Mouse (Mus musculus) heart, postnatal 0 days (tissue): ENCODE measurements around the gene Robo1.

ENCODE experiments used
- CTCF ChIP-seq: IDR thresholded peaks from 2 replicates; pipeline ENCODE4 v1.5.1; 2016; ENCODE audit warnings: antibody characterized with exemption, control low read depth, low read depth
- EP300 ChIP-seq: IDR thresholded peaks from 2 replicates; pipeline ENCODE4 v1.6.1; 2016; ENCODE audit warnings: antibody characterized with exemption, low read depth

DNA sequence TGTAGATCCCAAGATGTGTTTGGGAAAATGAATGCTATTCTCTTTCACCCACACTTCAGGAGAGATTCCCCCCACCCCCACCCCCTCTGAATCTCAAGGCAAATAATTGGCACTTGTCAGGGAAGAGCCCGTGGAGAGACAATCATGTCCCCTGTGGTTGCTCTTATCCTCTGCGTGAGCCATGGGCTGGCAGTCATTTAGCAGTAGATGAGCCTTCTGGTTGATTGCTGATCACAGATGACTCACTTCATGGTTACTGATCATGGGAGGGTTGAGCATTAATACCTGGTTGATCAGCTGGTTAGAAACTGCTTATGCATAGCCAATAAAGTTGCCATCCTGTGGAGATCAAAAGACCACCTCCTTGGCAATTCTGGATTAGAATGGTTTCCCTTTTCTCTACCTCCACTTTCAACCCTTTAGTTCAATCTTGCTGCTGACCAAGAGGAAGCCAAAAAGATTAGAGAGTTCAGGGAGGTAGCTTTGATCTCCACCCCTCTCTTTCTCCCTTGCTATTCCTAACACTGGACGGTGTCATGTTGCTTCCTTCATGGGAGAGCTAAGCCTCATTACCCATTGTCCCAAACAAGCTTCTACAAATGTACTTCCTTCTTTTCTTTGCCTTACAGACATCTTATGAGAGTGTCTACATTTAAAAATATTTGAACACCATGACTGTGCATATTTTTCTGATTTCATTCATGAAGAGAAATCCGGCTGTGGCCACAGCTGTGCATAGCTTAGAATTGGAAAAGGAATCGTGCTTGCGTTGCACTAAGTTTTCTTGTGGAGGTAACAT lies 362.3 kb downstream of the Robo1 start:
- no peak for TF ChIP-seq EP300
- no peak for TF ChIP-seq CTCF
